Mouse (Mus musculus) spleen, embryonic (tissue): ENCODE measurements around the gene Magi2.
"Not testable (repeated sequence)": the region's sequence is repeated elsewhere in the genome, so short reads cannot be mapped to it uniquely, and the experiment has no call there.

Source experiments
- CTCF ChIA-PET: fragments of 350-600 bp; sonication (Branson Sonifier 250); formaldehyde crosslinking; loops from one replicate; lab custom pipeline; 2022; lab: Charles Lee

Magi2 gene

DNA sequence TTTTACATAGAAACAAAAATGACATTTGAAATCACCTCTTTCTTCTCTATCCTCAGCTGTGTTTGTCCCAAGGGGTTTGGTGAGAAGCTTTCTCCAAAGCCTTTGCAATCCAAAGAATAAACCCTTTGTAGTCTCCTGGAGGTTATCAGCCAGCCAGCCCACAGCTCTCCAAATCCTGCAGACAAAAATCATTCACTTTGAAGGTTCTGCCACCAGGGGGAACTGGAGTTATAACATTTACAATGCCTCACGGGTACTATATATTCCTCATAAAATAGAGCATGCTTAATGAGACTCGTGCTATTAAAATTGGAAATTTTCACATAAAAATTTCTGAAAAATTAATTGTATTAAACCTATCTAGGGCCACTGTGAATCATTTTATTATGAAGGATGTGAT lies 202.5 kb downstream of the Magi2 start:
- CTCF ChIA-PET: no interaction called here

DNA sequence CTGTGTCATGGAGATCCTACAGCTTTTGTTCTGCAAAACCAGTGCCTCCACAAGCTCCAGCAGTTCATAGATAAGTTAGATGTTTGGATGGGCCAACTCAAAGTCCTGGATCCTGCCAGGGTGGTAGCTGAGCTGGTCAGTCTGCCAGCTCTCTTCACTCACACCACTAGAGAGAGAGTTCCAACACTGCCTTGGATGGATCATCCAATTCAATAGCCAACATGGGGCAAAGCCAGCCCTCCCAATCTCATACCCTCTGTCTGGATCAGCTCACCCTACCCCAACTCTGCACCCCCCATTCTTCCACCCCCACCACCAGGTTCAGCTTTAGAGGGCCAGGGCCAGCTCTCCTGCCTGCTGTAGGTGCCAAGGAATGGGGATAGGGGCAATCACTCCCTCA lies 235.7 kb downstream of the Magi2 start:
- CTCF ChIA-PET: no interaction called here

DNA sequence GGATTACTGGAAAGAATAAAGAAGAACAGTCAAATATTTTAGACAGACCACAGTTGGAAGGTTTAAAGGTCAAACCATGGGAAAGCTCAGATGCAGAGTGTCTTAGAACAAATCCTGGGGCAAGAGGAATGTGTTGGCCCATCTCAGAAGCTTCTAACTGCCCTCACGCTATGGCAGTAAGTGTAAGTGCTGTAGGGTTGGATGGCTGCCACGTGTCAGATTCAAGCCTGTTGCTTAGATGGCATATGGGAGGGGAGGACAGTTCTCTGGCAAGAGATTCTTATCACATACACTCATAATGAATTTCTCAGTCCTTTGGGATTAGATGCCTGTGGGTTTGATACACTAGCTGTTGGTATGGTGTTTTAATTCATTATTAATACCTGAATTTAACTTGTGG lies 238.5 kb downstream of the Magi2 start:
- CTCF ChIA-PET: no interaction called here

DNA sequence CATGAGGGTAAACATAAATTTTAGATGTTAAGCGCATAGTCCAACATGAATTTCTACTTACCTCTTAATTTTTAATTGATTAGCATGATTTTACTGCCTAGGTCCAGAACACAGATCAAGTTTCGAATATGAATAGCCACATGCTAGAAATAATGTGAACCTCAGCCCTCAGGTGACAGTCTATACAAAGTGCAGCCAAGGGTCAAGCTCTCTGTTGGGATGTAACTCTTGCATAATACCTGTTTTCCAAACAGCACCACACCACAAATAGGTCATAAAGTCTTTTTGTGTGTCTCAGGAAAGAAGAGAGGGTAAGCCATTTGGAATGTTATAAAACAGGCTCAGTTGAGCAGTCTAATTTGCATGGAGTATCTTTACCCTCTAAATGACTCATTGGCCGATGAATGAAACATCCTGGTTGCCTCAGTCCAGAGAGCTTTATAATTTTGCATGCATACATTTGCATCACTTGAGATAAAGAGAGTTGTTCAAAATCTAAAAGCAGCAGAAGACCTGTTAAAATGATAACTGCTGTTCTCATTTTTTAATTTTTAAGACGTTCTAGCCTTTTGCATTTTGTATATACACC lies 246.1 kb downstream of the Magi2 start:
- CTCF ChIA-PET: no interaction called here

DNA sequence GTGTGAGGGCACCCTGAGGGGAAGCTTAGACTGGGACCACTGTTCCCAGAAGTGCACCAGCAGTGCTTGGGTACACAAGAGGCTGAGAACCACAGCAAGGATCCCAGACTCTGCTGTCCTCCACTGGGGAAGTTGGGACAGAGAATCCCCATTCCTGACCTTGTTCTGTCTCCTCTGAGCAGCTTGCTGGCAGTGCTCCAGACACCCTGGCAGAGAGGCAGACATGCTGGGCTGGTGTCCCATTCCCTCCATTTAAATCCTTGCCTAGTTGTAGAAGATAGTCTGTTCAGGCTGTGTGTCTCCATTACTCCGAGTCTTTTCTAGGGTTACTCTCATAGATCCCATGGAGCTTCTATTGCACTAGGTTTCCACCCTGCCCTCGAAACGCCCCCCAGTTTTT lies 256.1 kb downstream of the Magi2 start:
- CTCF ChIA-PET: no interaction called here

DNA sequence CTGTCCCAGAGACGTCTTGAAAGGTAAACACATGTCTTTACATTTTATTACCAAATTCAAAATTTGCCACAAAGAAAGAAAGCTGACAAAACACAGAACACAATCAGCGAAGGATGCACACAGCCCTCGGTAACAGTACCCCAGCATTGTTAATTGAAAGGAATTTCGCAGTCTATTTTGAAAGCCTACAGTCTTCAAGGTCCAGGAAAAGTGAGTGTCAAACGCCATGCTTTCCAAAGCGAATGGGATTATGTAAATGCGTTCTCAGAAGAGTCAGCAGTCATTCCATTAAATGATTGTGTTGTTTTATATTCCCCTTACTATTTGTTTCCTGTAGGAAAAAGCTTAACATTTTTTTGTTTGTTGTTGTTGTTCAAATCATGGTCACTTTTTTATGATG lies 261.1 kb downstream of the Magi2 start:
- CTCF ChIA-PET: no interaction called here

DNA sequence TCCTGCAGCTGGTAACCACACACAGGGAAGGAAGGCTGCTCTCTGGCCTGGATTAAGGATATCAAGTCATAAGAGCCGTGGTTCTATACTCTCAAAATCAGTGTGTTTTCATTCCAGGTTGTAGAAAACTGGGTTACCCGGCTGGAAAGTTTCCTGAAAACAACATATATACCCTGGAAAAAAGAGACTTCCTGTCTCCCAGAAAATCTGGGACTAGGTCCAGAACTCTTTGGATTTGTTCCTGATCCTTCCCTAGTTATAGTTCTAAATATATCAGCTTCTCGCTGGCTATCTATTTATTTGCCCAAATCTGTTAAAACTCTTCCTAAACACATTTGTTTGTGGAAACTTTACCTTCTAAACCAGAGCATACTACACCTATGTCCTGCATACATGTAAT lies 274.2 kb downstream of the Magi2 start:
- CTCF ChIA-PET: no interaction called here

DNA sequence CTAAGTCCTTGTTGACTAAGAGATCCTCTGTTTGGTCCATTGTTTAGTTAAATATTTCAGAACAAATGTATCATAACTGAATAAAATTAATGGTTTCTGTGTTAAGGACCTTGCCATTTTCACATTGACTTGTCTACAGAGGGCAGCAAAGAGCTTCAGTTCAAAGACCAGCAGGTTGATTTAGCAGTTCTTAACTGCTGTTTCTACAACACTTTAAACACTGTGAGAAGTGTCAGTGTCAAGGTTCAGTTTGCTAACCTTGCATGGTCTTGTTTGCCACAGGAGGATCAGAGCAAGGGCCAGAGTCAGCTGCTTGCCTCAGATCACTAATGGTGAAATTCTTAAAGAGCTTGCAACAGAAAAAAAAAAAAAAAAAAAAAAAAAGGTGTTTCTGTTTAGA lies 295.3 kb downstream of the Magi2 start:
- CTCF ChIA-PET: no interaction called here

DNA sequence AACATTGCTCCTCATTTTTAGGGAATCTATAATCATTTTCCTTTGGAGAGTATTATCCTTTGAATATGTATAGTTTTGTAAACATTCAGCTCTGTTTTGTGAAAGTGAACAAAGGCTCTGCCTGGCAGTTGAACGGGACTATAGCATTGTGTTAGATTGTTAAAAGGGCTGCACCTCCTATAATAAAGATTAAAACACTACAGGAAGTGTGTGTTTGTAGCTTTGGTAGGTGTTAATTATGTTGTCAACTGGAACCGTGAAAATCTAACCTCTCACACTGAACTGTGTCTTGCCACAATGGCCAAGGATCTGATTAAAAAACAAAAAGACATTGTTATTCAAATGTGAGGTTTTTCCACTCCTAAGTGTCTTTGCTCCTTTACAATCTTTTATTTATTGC lies 312.5 kb downstream of the Magi2 start:
- CTCF ChIA-PET: no interaction called here

DNA sequence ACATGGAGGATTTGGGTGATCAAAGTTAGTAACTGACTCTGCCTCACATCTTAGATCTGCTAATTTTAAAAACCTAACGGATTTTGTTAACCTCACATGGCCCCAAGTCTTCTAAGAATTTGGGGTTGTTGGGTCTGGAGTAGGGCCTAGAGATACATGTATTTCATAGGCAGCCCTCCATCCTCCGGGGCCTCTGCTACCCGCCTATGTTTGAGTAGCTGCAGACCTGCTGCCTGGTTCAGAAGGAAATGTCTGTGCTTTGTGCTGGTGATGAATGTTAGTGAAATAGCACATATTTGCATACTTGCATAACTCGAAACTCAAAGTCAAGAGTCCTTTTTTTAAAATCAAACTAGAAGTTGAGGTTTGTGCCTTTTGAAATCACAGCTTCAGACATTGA lies 319.6 kb downstream of the Magi2 start:
- CTCF ChIA-PET: no interaction called here

DNA sequence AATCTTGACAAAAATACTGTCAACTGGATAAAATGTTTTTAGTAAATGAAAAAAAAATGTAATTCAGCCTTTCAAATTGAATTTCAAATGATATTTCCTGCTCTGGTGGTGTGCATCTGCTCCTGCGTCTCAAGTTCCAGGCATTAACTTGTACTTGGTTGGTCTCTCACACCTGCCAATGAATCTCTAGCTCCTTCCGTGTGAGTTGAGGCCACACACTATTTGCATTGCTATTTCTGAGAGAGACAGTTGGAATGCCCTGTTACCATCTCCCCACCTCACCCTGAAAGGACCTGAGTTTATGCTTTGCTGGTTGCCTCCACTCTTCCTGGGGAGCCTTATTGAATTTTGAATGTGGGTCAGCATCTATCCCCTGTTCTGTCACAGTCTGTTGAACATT lies 320.1 kb downstream of the Magi2 start:
- CTCF ChIA-PET: no interaction called here

DNA sequence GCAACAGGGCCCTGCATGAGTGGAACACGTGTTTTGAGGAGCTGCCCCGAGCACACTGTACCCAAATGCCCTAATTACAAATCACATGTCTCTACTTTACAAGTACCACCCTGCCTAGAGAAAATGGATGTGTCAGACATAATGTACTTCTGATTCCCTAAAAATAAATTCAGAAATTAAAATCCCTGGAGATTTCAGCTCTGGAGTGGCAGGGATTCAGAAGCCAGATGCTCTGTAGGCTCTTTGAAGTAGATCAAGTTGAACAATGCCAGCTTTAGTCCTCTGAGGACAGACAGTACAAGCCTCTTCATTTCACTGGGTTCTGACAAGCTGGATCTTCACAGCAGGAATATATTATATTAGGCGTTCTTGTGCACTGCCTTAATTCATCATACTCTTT lies 326.7 kb downstream of the Magi2 start:
- CTCF ChIA-PET: no interaction called here

DNA sequence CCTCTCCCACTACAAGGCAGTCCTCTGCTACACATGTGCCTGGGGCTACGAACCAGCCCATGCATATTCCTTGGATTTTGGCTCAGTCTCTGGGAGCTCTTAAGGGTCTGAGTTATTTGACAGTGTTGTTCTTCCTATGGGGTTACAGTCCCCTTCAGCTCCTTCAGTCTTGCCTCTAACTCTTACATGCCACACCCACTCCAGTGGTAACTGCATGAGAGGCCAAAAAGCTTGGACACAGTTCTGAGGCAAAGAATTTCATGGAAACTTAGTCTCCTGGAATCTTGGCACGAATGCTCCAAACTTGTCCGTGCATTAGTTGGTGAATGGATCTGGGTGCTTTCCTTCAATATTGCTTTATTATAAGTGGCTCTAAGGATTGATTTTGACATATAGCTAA lies 338.8 kb downstream of the Magi2 start:
- CTCF ChIA-PET: no interaction called here

DNA sequence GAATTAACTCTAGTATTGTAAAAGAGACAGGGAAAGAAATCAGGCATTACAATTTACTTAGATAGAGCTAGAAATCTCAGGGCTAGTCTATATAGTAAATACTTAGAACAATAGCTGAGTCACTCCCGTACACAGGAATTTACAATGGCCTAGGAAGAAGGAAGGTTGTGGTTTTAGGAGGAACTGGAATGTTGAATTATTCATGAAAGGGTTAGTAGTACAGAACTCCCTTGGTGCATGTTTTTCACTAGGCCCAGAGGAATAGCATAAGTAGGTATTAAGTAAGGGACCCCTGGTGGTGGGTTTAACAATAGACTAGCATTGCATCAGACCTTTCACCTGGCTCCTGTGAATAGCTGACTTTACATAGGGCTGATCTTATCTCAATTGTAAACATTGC lies 339.3 kb downstream of the Magi2 start:
- CTCF ChIA-PET: not testable (repeated sequence)

DNA sequence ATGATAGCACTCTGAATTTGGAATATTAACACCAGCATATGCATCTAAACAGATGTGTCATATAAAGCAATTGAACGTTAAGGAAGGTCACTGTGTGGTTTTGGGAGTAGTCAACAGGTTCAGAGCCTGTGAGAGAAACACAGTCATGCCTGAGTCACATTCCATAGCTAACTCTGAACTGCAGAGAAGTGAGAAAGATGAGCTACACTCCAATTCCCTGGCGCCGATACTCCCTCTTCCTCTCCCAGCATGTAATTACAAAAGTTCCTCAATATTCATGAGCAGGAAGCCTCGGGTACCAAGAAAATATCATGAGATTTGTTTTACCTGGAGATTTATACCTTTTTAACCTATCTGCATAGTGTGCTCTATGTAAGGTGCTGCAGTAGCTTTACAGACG lies 380.9 kb downstream of the Magi2 start:
- CTCF ChIA-PET: no interaction called here

DNA sequence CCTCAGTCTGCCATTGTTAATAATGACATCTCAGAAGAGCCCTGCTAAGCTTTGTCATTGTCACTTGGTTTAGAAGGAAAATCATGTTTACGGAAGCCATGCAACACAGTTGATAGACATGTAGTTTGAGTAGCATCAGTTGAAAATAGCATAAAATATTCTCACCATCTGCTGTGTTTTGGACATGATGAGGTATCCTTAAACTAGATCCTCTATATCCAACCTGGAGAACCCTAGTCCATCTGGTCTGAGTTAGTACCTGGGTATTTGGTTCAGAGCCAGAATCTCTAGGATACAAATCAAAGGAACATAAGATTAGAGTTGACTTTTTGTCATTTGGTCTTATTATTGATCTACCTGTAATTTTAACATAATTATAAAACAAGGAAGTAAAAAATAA lies 385.0 kb downstream of the Magi2 start:
- CTCF ChIA-PET: no interaction called here

DNA sequence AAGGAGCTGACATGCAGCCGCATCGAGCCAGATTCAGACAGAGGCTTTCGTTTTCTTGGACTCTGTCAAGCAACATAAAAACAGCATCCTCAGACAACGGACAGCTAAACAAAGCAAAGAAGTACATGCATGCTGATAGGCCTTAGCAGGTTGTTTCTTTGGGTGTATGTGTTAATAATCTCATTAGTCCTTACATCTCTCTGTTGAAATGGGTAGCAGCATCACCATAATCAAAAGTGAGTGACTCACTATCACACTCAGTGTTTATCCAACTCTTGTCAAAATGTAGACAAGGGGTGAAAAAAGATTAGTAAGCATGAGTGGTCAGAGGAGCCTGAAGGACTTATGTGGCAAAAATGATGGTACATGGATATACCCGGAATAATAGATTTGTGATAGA lies 394.8 kb downstream of the Magi2 start:
- CTCF ChIA-PET: no interaction called here

DNA sequence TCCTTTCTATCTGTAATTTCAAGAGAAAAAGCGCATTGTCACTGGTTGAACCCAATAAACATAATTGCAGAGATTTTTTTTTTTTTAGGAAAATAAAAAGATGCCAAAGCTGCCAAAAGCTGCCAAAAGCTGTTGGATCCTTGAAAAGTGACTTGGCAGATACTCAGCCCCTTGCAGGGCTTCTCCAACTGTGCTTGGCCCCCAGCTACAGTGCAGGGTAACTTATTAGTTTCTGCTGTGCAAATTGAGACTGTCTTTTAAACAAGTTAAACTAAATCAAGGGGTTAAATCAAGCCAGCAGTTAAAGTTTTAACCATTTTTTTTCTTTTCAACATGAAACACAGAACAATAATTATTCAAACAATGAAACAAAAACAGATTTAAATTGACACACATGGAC lies 407.1 kb downstream of the Magi2 start:
- CTCF ChIA-PET: no interaction called here

DNA sequence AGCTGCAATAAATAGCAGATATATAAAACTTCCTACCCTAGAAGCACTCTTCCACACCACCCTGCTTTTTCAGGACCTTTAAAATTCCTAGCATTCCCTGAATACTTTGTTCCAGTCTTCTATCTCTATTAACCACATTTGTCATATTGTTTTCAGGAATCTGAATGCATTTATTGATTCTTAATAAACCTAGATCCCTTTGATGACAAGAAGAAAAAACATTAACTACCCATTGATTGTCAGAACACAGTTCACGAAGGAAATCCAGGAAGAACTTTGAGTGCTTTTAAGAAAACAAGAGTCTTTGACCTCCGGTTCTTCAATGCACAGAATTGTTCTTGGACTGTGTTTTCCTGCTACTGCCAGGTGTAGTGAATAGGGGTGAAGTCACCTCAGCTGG lies 411.0 kb downstream of the Magi2 start:
- CTCF ChIA-PET: no interaction called here

DNA sequence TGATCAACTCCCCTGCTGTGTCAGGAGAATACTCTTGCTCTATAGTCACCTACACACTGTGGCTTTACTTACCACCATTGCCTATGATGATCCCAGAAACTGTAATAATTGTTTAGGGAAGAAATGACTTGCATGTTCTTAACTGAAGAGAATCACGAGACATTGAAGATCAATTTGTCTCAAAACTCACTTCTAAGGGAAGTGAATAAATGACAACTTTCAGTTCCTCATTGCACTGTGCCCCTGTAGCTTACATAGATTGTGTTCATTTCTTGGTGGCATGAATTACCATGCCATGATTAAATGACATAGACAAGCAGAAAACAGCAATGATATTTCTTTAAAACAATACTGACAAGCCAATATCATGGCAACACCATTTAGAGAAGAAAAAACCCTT lies 429.1 kb downstream of the Magi2 start:
- CTCF ChIA-PET: interaction anchor here (0.6 kb wide), 1 partner anchor 91 kb away, joined by 4 read pairs; no protein-coding TSS in a partner anchor

DNA sequence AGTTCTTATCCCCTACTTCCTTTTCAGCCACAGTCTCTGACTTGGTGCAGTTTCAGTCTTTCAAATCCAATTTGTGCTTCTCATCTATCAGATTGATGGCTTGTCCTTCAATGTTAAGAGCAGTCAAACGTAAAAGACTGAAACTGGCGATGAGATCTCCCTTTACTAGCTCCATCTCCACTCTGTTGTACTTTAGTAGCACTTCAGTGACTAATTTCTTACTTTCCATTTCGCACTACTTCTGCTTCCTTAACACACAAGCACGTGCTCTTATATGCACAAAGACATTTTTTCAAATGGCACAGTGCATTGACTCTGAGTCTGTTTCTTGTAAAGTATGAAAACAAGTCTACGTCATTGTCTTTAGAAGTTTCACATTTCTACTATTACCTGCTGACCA lies 439.6 kb downstream of the Magi2 start:
- CTCF ChIA-PET: no interaction called here

DNA sequence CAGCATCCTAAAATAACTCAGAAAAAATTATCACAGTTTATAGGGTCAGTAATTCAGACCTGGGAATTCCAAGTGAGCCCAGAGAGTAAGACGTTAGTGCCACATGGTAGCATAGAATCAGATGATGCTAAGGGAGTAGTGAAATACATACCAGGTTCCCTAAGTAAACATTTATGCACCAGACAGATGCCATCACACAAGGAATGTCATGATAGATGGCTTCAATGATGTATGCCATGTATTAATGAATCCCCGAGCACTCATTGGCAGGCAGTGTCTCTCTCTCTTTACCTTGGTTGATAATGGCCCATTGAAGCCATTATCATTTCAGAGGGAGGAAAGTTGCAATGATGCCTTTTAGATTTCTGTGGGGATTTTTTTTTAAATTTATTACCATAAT lies 490.5 kb downstream of the Magi2 start:
- CTCF ChIA-PET: no interaction called here

DNA sequence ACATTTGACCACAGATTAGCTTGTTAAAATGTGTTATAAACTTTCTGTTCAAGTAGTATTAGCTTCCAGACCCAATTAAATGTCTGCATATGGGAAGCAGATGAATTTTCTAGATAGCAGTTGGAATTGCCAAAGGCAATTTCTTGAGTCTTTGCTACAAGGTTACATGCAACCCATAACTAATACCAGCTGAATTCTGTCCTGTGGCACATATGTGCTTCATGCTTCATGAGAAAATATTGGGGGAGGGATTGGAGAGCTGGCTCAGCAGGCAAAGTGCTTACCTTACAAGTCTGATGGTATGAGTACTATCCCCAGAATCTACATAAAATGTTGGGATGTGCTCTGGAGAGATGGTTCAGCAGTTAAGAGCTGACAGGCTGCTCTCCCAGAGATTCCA lies 499.4 kb downstream of the Magi2 start:
- CTCF ChIA-PET: no interaction called here

DNA sequence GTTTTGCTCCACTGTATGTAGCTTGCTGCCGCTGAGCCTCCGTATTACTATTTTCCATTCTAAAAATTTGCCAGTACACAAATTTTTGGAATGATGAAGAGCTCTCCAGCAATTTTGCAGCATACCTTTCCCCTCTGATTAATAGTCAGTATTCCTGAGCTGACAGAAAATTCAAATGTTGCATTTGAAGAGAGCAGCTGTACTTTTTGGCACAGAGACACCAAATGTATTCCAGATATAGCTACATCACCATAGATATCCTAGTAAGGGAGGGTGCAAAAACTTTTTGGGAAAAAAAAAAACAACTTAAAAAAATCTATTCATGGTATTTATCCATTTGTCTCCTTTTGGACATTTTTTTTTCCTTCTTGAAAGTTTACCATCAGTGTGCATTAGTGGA lies 518.5 kb downstream of the Magi2 start:
- CTCF ChIA-PET: no interaction called here

DNA sequence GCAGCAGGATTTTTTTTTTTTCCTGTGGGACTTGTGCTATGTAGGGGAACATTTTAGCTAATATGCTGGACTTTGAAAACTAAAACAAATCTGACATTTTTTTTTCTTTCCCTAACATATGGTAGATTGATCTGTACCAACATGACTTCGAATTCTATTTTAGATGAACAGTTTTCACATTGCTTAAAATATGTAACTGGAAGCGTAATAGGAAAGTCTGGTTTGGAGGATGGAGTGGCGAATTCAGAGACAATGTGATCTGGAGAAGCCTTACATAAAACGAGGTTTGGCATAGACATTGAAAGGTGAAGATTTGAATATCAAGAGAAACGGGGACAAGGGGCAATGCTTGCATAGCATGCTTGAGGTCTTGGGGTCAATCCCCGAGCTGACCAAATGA lies 519.1 kb downstream of the Magi2 start:
- CTCF ChIA-PET: no interaction called here
